Mouse (Mus musculus) midbrain, embryonic 14.5 days (tissue): Measurements from ENCODE around the gene Cd37. TPM values are rescaled to one million over a fixed set of nuclear protein-coding genes. Genes with fewer than 3 reads are reported as not detected.

Experiments
- ATAC-seq: fragments of 200-750 bp; cut with Nextera tagmentation; 2 replicates; pipeline ENCODE4 v1.8.0; 2017; ENCODE audit warnings: moderate number of reproducible peaks, moderate library complexity; ENCODE audit not compliant: low FRiP score, low TSS enrichment
- DNase-seq: peaks from one replicate; pipeline ENCODE4 v3.0.0-alpha.2; 2015
- H3K27ac ChIP-seq: fragments of 300-500 bp; sonication (generic); replicated peaks from 2 replicates; pipeline ENCODE4 v1.5.1; 2014; ENCODE audit warnings: mild to moderate bottlenecking, low read depth, low read length, moderate library complexity
- H3K27me3 ChIP-seq: fragments of 300-500 bp; sonication (generic); 2 replicates; pipeline ENCODE4 v1.6.1; 2014; ENCODE audit warnings: low read length, control low read depth, mixed read lengths; ENCODE audit not compliant: control insufficient read depth, insufficient read depth
- H3K36me3 ChIP-seq: fragments of 300-500 bp; sonication (generic); 2 replicates; pipeline ENCODE4 v1.6.1; 2014; ENCODE audit warnings: low read length, control low read depth; ENCODE audit not compliant: control insufficient read depth, insufficient read depth
- H3K4me1 ChIP-seq: fragments of 300-500 bp; sonication (generic); 2 replicates; pipeline ENCODE4 v1.6.1; 2014; ENCODE audit warnings: mild to moderate bottlenecking, antibody characterized with exemption, low read length, control low read depth; ENCODE audit not compliant: control insufficient read depth, insufficient read depth
- H3K4me2 ChIP-seq: fragments of 300-500 bp; sonication (generic); 2 replicates; pipeline ENCODE4 v1.6.1; 2014; ENCODE audit warnings: mild to moderate bottlenecking, low read length, moderate library complexity
- H3K4me3 ChIP-seq: fragments of 300-500 bp; sonication (generic); replicated peaks from 2 replicates; pipeline ENCODE4 v1.5.1; 2014; ENCODE audit warnings: low read depth, low read length
- H3K9ac ChIP-seq: fragments of 300-500 bp; sonication (generic); replicated peaks from 2 replicates; pipeline ENCODE4 v1.6.1; 2014; ENCODE audit warnings: mild to moderate bottlenecking, low read length, moderate library complexity
- H3K9me3 ChIP-seq: fragments of 300-500 bp; sonication (generic); 2 replicates; pipeline ENCODE4 v1.6.1; 2016; ENCODE audit warnings: low read length, control low read depth, mixed read lengths; ENCODE audit not compliant: control insufficient read depth
- WGBS: fragments of 180-500 bp; shearing (Covaris S2); extraction: QIAGEN DNeasy Blood & Tissue Kit; methylation state at CpG from one replicate; pipeline ENCODE4 v1.1.7; 2014; 5-methylcytosine and 5-hydroxymethylcytosine counted together
- polyA plus RNA-seq: library from polyadenylated mRNA; unstranded; fragments of >200 nt; fragmentation: Nextera tagmentation; extraction: Ambion mirVana; gene quantifications from 2 replicates; pipeline ENCODE4 v1.2.1, GENCODE M21; 2014

Gene Cd37
- polyA plus RNA-seq, 1 experiment from 2014 or later: 0.76 TPM

DNA sequence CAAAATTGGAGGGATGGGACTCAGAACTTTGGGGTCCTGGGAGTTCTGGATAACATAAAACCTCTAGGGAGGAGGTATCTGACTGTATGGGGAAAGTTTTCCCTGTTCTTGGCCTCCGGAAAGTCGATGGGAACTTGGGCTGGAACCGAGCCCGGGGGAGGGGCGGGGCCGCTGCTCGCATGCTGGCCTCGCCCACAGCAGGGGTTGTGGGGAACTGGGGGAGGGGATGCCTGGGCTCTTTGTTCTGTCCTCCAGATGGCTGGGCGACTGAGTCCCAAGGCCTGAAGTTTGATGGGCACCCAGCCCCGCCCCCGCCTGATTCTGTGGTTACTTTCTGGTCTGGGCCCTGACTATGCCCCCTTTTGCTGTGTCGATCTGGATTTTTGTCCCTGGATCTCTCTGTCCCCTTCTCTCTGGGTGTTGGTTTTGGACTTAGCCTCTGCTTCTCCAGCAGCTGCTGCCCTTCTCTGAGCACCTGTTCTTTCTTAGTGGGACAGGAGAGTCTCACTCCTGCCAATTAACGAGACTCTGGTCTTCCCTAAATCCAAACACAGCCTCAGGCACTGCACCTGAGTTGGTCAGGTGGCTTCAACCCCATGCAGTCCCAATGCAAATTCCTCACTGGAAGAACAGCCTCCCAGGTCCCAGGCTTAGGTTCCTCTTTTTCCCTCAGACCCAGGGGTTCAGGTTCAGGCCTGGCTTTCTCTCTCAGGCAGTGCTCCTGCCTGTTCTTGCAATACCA is 22.3 kb downstream of the Cd37 start:
- WGBS: 0% methylated on average over 13 of the region's 13 CpGs
- H3K27ac ChIP-seq: peak overlapping the region; percentile 83
- peak overlapping the region; percentile 68 for H3K4me2 ChIP-seq
- peak; percentile 83 for ATAC-seq
- H3K27me3 ChIP-seq: peaks cover 8% of the 10 kb centered on the region
- peak; percentile 88 for DNase-seq
- H3K9me3 ChIP-seq: no peaks in the 10 kb centered on the region
- H3K4me1 ChIP-seq: peaks cover 13% of the 10 kb centered on the region; the same call in 1 of the 2 replicates
- peak overlapping the region; percentile 48 for H3K4me3 ChIP-seq
- H3K36me3 ChIP-seq: peaks cover 8% of the 10 kb centered on the region
- H3K9ac ChIP-seq: peak overlapping the region; percentile 72

DNA sequence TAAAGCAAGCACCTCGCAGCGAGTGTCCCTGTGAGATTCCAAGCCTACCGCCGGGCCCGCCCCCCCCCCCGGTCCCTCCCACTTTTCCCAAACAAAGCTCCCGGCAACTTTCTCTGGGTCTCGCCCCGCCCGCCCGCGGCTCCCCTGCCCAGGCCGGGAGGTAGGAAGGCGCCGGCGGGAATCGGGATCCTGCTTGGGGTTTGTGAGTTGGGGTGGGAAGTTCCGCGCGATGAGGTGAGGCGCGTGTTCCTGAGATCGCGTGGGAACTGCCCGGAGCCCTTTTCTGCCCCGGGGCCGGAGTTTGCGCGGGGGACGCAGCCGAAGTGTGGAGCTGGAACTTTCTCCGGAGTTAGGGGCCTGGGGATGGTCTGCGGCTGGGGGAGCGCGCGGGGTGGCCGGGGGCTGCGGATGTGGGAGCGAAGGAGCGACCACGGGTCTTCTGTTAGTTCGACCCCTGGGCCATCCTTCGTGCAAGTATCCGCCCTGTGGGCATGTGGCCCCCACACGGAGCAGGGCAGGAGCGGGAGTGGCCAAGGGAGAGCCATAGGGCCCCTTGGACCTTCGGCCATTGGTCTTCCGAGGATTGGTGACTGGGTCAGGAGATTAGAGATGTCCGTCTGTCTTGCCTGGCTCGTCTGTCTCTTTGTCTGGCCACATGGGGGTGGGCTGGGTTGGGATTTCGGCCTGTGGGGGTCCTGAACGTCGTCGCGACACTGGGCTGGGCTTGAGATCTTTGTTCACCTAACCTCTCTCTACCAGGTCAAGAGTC is 23.1 kb downstream of the Cd37 start, which contains the start of gene Tead2:
Tead2 (plus strand) TSS at position 81 of the 769 bp plus-strand sequence.
- Histone ChIP-seq H3K36me3 (peaks cover 7% of the 10 kb centered on the region), H3K27me3 (peaks cover 16% of the 10 kb centered on the region), H3K4me2 (peak within 1 kb of the TSS; percentile 68), H3K4me3 (peak within 1 kb of the TSS; percentile 48), H3K4me1 (peaks cover 13% of the 10 kb centered on the region; the same call in 1 of the 2 replicates), H3K9me3 (no peaks in the 10 kb centered on the region), H3K9ac (peak within 1 kb of the TSS; percentile 72), H3K27ac (peak within 1 kb of the TSS; percentile 83)
- WGBS: under 1% methylated on average over 51 of the region's 55 CpGs
- peak; percentile 60 for ATAC-seq
- DNase-seq: peak; percentile 67

DNA sequence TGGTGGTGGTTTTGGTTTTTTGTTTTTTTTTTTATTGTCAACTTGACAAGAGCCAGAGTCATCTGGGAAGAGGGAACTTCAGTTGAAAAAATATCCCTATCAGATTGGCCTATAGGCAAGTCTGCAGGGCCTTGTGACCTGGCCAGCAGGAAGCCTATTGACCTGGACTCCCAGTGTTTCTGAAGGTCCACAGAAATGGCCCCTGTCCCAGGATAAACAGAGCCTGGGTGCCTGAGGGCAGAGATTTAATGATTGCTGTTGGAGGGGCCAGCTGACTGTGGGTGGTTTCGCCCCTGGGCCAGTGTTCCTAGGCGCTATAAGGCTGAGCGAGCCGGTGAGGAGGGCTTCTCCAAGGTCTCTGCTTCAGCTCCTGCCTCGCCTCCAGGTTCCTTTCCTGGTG is 25.2 kb downstream of the Cd37 start:
- H3K9me3 ChIP-seq: no peaks in the 10 kb centered on the region
- no peak overlapping the region for H3K4me3 ChIP-seq
- peaks cover 13% of the 10 kb centered on the region; the same call in 1 of the 2 replicates for H3K4me1 ChIP-seq
- DNase-seq: no peak
- peaks cover 16% of the 10 kb centered on the region for H3K27me3 ChIP-seq
- H3K9ac ChIP-seq: no peak overlapping the region
- no peak overlapping the region for H3K4me2 ChIP-seq
- 74% methylated on average over 5 of the region's 5 CpGs for WGBS
- H3K27ac ChIP-seq: no peak overlapping the region
- ATAC-seq: no peak
- H3K36me3 ChIP-seq: peaks cover 3% of the 10 kb centered on the region; the same call in 1 of the 2 replicates

DNA sequence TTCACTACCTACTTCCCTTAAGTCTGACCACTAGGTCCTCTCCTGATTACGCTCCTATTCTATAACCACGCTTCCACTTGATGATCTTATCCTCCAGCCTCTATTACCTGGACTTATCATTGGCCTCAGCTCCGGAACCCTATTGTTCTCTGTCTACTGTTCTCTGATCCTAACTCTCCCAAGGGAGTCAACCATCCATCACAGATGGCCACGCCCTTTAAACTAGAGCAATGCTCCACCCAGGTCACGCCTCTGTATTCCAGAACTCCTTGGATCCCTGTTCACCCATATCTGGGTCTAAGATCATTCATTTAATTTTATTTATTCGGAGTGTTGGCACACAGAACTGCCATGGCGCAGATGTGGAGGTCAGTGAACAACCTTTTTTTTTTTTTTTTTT is 26.6 kb downstream of the Cd37 start:
- DNase-seq (no peak), ATAC-seq (no peak)
- Histone ChIP-seq H3K9me3 (no peaks in the 10 kb centered on the region), H3K9ac (no peak overlapping the region), H3K4me1 (peaks cover 11% of the 10 kb centered on the region; the same call in 1 of the 2 replicates), H3K4me2 (no peak overlapping the region), H3K4me3 (no peak overlapping the region), H3K36me3 (no peaks in the 10 kb centered on the region), H3K27me3 (peaks cover 16% of the 10 kb centered on the region), H3K27ac (no peak overlapping the region)
- WGBS: 74% methylated on average over 7 of the region's 7 CpGs

DNA sequence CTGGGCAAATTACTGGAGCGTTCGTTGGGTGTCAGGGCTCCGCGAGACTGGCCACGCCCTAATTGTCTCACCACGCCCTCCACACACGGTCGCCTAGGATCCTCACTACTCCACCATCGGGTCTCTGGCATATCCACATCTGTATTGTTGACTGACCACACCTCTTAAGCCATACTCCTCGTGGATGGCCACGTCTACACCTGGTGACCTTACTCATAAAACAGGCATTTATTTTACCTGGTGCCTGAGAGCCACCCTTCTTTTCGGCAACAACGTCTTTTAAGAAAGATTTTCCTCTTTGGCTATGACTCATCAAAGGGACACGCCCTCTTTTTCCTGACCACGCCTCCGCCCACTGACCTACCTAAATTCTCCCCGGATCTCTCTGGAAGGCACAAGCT is 27.1 kb downstream of the Cd37 start, which contains the start of gene Dkkl1:
Dkkl1 (minus strand) TSS at position 297 of the 401 bp plus-strand sequence.
- ATAC-seq: no peak

DNA sequence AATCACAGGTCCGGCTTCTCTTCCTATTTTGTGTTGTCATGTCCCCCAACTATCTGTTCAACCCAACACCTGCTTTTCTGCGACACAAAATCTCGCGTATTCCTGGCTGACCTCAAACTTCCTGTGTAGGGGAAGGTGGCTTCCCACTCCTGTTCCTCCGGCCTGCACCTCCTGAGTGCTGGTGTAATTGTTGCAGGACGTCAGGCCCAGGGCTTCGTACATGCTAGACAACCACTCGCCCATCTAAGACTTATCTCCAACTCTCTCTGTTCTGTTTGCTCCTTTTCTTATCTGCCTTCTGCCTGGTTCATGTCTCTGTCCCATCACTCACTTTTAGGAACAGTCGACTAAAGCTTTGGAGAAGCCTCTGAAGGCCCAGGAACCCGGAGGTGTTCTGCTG is 27.8 kb downstream of the Cd37 start:
- Histone ChIP-seq H3K4me1 (no peaks in the 10 kb centered on the region), H3K9me3 (no peaks in the 10 kb centered on the region), H3K36me3 (no peaks in the 10 kb centered on the region), H3K4me2 (no peak overlapping the region), H3K27ac (no peak overlapping the region), H3K9ac (no peak overlapping the region), H3K27me3 (peaks cover 16% of the 10 kb centered on the region), H3K4me3 (no peak overlapping the region)
- WGBS: 82% methylated on average over 10 of the region's 10 CpGs
- no peak for DNase-seq
- no peak for ATAC-seq

More for the DNA sequence above, 27.1 kb downstream of the Cd37 start, which contains the start of gene Dkkl1:
- Histone ChIP-seq H3K27ac (no peak within 1 kb of the TSS), H3K9me3 (no peaks in the 10 kb centered on the region), H3K4me1 (peaks cover 6% of the 10 kb centered on the region; the same call in 1 of the 2 replicates), H3K36me3 (no peaks in the 10 kb centered on the region), H3K4me2 (peak within 1 kb of the TSS; percentile 28; the same call in 1 of the 2 replicates), H3K27me3 (peaks cover 16% of the 10 kb centered on the region), H3K9ac (no peak within 1 kb of the TSS), H3K4me3 (no peak within 1 kb of the TSS)
- DNase-seq: no peak
- WGBS: 10% methylated on average over 17 of the region's 17 CpGs

DNA sequence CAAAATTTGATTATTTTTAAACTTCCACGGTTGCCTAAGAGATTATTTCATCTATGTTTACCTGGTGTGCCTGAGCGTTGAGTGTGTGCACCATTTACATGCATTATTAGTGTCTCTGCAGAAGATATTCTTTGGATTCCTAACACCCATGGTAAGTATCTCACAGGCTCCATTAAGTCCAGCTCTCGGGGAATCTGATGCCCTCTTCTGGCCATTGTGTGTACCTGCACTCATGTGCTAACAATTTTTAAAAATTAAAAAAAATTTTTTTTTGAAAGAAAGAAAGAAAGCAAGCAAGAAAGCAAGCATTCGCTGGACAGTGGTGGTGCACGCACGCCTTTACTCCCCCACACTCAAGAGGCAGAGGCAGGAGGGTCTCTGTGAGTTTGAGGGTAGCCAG is 30.7 kb downstream of the Cd37 start:
- Histone ChIP-seq H3K4me3 (no peak overlapping the region), H3K9ac (no peak overlapping the region), H3K27me3 (peaks cover 16% of the 10 kb centered on the region), H3K4me2 (no peak overlapping the region), H3K36me3 (no peaks in the 10 kb centered on the region), H3K9me3 (no peaks in the 10 kb centered on the region), H3K27ac (no peak overlapping the region), H3K4me1 (no peaks in the 10 kb centered on the region)
- WGBS: 83% methylated on average over 6 of the region's 6 CpGs
- ATAC-seq (no peak), DNase-seq (no peak)

DNA sequence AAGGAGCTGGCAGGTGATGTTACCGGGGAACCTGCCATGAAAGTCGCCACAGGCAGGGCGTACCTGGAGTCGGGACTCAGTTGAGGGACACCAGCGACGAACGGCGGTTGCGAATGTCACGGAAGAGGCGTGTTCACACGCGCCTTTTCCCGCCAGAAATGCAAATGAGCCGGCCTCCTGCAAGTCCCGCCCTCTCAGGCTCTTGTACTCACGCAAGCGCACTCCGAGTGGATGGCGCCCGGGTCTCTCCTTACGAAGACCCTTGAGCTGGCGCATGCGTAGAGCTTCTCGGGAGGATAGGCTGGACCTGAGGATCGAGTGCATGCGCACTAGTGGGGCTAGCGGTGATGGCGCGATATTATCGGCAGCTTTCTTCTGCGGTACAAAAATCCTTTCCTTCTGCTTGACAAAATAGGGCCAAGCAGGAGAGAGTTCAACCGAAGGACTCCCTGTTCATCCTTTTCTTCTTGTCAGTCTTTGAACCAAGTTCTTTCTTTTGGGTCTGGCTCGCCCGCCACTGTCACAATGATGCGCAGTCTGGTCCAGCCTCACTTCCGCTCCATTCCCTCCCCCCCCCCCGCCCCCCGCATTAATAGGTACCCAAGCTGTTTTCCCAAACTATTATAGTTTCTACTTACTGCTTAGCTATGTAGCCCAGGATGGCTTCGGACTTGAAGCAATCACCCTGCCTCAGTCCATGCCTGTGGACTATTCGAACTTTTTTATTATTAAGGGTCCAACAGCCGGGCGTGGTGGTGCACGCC is 34.4 kb downstream of the Cd37 start, which contains the start of gene Ccdc155:
Ccdc155 (minus strand) TSS at position 513 of the 764 bp plus-strand sequence.
- ATAC-seq (peak; percentile 96), DNase-seq (peak; percentile 100)
- Histone ChIP-seq H3K9ac (peak within 1 kb of the TSS; percentile 42; the same call in 1 of the 2 replicates), H3K4me3 (peak within 1 kb of the TSS; percentile 37), H3K27ac (peak within 1 kb of the TSS; percentile 68), H3K27me3 (no peaks in the 10 kb centered on the region), H3K4me2 (peak within 1 kb of the TSS; percentile 57), H3K9me3 (no peaks in the 10 kb centered on the region), H3K36me3 (no peaks in the 10 kb centered on the region), H3K4me1 (no peaks in the 10 kb centered on the region)
- WGBS: 9% methylated on average over 44 of the region's 44 CpGs
